Mouse (Mus musculus) brain, embryonic 18.5 days (tissue): Measurements from ENCODE around the gene Trmt13.

ENCODE experiments used
- DNase-seq: peaks from one replicate; pipeline ENCODE4 v3.0.0-alpha.2; 2012; ENCODE audit warnings: low read depth, low spot score

Gene Trmt13

DNA sequence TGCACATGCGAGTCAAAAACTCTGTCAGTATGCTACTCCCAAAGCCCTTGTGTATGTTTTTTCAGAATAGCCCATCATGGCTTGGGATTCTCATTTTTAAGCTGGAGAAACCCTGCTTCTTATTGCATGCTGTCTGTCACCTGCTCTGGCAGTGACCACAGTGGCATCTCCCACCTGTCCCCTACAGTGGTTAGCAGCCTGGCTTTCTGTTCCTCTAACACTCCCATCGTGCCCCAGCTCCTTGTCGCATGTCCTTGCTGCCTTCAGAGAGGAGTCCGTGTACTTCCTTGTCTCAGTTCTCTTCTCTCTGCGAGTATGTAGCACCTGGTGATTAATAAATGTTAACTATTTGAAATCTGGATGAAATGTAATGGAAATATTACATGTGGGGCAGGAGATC is 67.0 kb downstream of the Trmt13 start:
- no peak for DNase-seq

DNA sequence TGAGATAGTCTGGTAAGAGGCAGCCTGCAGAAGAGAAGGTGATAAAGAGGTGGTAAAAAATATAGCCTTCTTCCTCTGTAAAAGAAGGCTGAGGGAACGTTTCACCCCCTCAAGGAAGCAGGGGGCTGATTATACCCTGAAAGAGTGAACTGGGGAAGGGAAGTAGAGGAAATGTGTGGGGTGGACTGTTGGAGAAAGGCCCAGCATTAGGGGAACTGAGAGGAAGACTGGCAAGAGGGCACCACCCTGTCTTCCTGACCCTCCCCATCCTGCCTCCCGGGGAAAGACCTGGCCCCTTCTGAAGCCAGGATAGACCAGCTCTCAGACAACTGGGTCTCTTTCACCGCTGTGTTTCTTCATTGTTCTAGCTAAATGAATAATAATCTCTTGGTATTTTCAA is 71.9 kb downstream of the Trmt13 start:
- no peak for DNase-seq

DNA sequence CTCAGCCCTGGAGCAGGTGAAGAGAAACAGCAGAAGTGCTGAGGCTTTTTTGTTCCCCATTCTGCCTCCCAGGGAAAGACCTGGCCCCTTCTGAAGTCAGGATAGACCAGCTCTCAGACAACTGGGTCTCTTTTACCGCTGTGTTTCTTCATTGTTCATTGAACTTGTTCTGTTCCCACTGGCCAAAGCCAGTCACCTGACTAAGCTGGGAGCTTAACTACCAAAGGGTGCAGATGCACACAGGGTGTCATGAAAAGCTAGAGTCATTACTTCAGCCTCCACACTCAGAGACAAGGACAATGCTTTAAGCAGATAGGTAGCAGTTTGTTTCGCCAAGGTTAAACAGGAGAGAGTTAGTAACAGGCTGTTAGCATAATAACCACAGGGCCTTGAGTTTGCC is 72.3 kb downstream of the Trmt13 start:
- DNase-seq, result no peak

DNA sequence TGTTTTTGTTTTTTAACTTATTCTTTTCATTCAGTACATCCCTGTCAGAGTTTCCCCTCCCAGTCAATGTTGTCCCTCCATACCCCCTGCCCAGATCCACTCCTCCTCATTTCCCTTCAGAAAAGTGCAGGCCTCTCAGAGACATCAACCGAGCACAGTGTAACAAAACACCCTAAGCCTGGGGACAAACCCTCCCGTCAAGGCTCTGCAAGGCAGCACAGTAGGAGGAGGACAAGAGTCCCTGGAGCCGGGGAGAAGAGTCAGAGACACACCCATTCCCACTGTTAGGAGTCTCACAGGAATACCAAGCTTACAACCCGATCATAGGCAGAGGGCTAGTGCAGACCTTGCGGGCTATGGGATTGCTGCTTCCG is 77.2 kb downstream of the Trmt13 start:
- DNase-seq, result no peak

DNA sequence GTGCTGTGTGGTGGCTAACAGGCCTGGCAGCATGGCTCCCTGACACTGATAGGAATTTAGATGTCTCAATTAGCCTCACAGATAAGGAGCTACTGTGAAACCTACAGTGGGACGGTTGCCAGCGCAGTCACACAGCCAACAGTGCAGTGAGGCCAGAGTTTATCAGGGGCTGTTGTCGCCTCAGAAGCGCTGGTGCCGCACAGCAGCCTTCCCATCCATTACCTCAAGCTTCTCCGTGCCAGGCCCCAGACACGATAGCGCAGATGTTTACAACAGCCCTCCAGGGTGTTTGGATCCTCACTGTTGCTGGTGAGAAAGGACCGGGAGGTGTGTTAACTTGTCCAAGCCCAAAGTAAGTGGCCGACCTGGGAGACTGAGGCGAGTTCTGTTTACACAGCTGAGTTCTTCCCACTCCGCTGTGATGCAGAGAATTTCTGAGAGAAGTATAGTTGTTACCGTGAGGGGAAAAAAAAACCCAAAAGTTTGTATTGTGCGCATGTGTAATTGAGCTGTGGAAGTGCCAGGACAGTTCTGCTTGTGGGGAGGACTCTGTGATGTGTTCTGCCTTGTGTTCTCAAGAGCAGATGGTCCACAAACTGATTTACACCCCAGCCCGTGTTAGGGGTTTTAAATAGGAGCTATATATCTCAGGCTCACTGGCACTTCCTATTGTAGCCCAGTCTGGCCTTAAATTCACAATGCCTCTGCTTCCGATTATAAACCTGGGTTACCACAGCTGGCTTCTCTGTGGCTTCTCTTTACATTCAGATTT is 77.8 kb downstream of the Trmt13 start:
- DNase-seq, result no peak
